Mouse (Mus musculus): ENCODE measurements around the gene D1Ertd622e. TPM values are rescaled to one million over a fixed set of nuclear protein-coding genes. Genes with fewer than 3 reads are reported as not detected.

D1Ertd622e gene
- total RNA-seq (2023), result 47.4 TPM

GRCm38 (mm10) chr1:97661406-97662241 lies at the start of gene D1Ertd622e:
Gene D1Ertd622e, minus strand, starts transcription at chr1:97662074.

Other genes with a start within 250 kb of the D1Ertd622e start
- gene Gin1, start 108.1 kb upstream of the D1Ertd622e start, total RNA-seq (2023), result 14.2 TPM
- 39.6 TPM for gene Ppip5k2, start 108.3 kb upstream of the D1Ertd622e start, total RNA-seq (2023)

Data from CD8-positive naive resting alpha-beta T cell, adult 57 days (primary cell).